Mouse (Mus musculus) macrophage (primary cell): Measurements from ENCODE around the gene Mettl22. TPM values are rescaled to one million over a fixed set of nuclear protein-coding genes. Genes with fewer than 3 reads are reported as not detected.

Source experiments
- H3K27ac ChIP-seq: fragments of 350-480 bp; formaldehyde crosslinking; 2 replicates; pipeline ENCODE4 v1.9.0; 2021
- H3K36me3 ChIP-seq: fragments of 350-480 bp; formaldehyde crosslinking; 2 replicates; pipeline ENCODE4 v1.9.0; 2021; ENCODE audit errors: inconsistent target
- H3K4me3 ChIP-seq: fragments of 350-480 bp; formaldehyde crosslinking; 2 replicates; pipeline ENCODE4 v1.9.0; 2021; ENCODE audit errors: inconsistent target
- H3K79me2 ChIP-seq: fragments of 350-480 bp; formaldehyde crosslinking; 2 replicates; pipeline ENCODE4 v1.9.0; 2021; ENCODE audit errors: inconsistent target
- WGBS: methylation state at CpG from one replicate; pipeline ENCODE4 v1.1.7; 2026; ENCODE audit warnings: inconsistent platforms; ENCODE audit not compliant: missing documents; 5-methylcytosine and 5-hydroxymethylcytosine counted together
- polyA plus RNA-seq: library from polyadenylated mRNA; stranded (reverse); fragments of 250-400 nt; gene quantifications from 3 replicates; pipeline ENCODE4 v1.2.4, GENCODE M21; 2018; ENCODE audit warnings: inconsistent platforms

The Mettl22 gene
- polyA plus RNA-seq, 1 experiment from 2014 or later, result 6.3 TPM

GRCm38 (mm10) chr16:8470132-8470531 is 456 bp upstream of the Mettl22 start:
- peak overlapping the region; percentile 69; the same call in 1 of the 2 replicates for H3K4me3 ChIP-seq
- 80% methylated on average over 2 of the region's 2 CpGs for WGBS
- H3K36me3 ChIP-seq, result no peaks in the 10 kb centered on the region
- H3K27ac ChIP-seq, result no peak overlapping the region
- no peaks in the 10 kb centered on the region for H3K79me2 ChIP-seq

DNA sequence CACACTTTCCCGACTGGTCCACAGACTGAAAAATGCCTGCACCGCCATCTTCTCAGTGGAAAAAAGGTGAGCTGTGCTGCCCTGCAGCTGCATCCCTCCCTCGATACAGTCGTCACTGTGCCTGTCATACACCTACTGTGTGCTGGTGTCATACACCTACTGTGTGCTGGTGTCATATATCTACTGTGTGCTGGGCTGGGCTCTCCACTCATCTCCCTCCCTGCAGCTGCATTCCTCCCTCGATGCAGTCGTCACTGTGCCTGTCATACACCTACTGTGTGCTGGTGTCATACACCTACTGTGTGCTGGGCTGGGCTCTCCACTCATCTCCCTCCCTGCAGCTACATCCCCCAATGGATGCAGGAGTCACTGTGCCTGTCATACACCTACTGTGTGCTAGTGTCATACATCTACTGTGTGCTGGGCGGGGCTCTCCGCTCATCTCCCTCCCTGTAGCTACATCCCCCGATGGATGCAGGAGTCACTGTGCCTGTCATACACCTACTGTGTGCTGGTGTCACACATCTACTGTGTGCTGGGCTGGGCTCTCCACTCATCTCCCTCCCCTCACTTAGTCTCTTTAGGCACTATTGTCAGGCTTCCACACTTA is 16.9 kb downstream of the Mettl22 start:
- WGBS, result 92% methylated on average over 9 of the region's 9 CpGs
- H3K79me2 ChIP-seq, result no peaks in the 10 kb centered on the region
- H3K36me3 ChIP-seq, result no peaks in the 10 kb centered on the region; the same call in 1 of the 2 replicates
- H3K4me3 ChIP-seq, result no peak overlapping the region
- H3K27ac ChIP-seq, result no peak overlapping the region

DNA sequence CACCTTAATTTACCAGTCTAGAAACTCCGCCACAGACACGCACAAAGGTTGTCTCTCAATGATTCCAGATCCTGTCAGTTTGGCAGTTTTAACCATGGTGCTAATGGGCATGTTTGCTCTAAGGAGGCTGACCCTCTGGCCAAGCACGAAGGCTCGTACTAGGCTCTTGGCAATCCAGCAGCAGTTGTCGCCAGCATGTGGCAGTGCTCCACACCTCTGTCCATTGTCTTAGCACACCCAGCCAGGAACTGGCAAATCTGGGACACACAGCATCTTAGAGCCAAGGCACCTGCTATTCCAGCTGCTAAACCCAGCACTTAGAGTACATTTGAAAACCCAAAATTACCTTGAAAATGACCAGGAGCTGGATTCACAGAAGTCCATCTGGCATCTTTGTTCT is 18.8 kb downstream of the Mettl22 start:
- Histone ChIP-seq H3K27ac (no peak overlapping the region), H3K79me2 (no peaks in the 10 kb centered on the region), H3K4me3 (no peak overlapping the region), H3K36me3 (no peaks in the 10 kb centered on the region; the same call in 1 of the 2 replicates)
- 91% methylated on average over 5 of the region's 5 CpGs for WGBS

DNA sequence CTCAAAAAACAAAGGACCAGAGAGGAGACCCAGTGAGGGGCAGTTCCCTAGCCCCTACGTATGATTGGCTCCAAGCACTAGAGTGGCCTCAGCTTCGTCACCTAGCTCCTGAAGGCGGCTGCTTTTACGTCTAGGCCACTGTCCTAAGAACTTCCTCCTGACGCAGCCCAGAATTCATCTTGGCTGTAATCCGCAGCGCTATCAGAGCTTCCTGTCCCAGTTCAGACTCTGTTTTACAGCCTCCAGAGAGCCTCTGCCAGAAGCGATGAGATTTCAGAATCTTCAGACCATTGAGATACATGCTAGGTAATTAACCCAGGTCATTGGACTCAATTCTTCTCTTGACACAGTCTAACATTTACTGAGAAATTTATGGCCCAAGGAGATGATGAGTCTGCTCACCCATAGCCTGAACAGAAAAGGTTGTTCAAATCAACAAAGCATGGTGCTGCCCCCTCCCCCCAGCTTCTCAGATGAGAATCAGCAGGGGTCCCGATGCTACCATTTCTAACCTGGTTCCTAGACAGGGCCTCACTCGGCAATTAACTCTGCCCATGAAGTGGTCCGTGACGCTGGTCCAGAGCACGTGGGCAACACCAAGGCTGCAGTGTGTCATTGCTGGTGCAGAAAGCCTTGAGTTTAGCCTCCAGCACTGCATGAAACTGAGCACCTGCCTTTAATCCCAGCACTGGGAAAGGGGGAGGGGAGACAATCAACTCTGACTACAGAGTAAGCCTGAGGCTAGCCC is 21.3 kb downstream of the Mettl22 start:
- H3K79me2 ChIP-seq, result no peaks in the 10 kb centered on the region
- 42% methylated on average over 11 of the region's 13 CpGs for WGBS
- no peak overlapping the region for H3K4me3 ChIP-seq
- no peaks in the 10 kb centered on the region for H3K36me3 ChIP-seq
- no peak overlapping the region for H3K27ac ChIP-seq

GRCm38 (mm10) chr16:8494268-8494667 is 23.7 kb downstream of the Mettl22 start:
- Histone ChIP-seq H3K79me2 (no peaks in the 10 kb centered on the region), H3K4me3 (no peak overlapping the region), H3K36me3 (no peaks in the 10 kb centered on the region), H3K27ac (no peak overlapping the region)
- WGBS, result 27% methylated on average over 4 of the region's 4 CpGs

- 72% methylated on average over 2 of the region's 2 CpGs for WGBS
- no peak overlapping the region for H3K4me3 ChIP-seq
- no peaks in the 10 kb centered on the region for H3K36me3 ChIP-seq
- H3K79me2 ChIP-seq, result no peaks in the 10 kb centered on the region
- H3K27ac ChIP-seq, result no peak overlapping the region
Measured at GRCm38 (mm10) chr16:8496967-8497366, 26.4 kb downstream of the Mettl22 start.

GRCm38 (mm10) chr16:8504271-8504670 is 33.7 kb downstream of the Mettl22 start:
- Histone ChIP-seq H3K4me3 (no peak overlapping the region), H3K79me2 (no peaks in the 10 kb centered on the region), H3K36me3 (no peaks in the 10 kb centered on the region), H3K27ac (no peak overlapping the region)
- 79% methylated on average over 2 of the region's 2 CpGs for WGBS

DNA sequence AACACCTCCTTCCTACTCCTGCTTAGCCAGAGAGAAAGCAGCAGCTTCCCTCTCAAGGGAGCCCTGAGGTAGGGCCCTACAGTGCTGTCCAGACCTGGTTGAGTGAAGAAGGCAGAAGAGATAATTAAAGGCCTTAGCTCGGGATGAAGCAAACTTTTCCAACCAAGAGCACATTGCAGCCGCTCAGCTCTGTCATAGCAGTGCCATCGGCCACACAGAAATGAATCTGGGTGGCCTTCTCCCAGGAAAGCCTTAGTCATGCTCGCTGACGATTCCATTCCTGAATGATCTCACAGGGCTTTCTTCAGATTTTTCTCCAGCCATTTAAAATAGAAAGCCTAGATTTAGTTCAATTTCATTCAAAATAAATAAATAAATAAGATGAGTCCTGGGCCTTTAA is 39.3 kb downstream of the Mettl22 start:
- no peak overlapping the region for H3K27ac ChIP-seq
- no peak overlapping the region for H3K4me3 ChIP-seq
- H3K79me2 ChIP-seq, result no peaks in the 10 kb centered on the region
- no peaks in the 10 kb centered on the region for H3K36me3 ChIP-seq
- WGBS, result 85% methylated on average over 5 of the region's 5 CpGs

- WGBS, result 8% methylated on average over 5 of the region's 5 CpGs
- H3K36me3 ChIP-seq, result no peaks in the 10 kb centered on the region
- H3K4me3 ChIP-seq, result no peak overlapping the region
- H3K27ac ChIP-seq, result no peak overlapping the region
- H3K79me2 ChIP-seq, result no peaks in the 10 kb centered on the region
Measured at GRCm38 (mm10) chr16:8512830-8513229, 42.2 kb downstream of the Mettl22 start.

DNA sequence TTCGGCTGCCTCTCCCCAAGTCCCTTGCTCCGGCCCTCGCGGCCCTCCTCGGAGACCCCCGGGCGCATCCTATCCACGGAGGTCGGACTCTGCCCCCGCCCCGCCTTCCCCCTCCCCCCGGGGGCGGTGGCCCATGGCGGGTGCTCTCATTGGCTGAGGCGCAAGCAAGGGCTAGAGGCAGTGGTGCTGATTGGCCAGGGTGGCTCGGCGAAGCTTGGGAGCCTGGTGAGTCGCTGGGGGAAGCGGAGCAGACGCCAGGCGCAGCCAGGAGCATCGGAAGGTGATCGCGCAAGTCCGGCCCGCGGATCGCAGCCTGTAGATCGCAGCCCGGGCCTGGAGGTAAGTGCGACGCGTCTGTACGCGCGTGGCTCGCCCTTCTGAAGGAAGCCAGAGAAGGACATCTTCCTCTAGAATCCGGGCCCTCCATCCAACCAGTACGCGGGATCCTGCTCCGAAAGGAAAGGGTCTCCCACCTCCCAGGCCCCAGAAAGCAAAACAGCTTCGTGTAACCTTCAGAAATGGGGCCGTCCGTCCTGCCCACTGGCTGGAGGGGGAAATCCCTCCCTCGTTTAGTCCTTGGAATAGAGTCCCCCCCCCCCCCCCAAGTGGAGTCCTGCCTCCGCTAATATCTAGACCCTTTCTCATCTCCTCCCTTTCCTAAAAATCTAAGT is 42.8 kb downstream of the Mettl22 start, which contains the start of gene Abat:
Abat (plus strand) TSS at position 194 of the 671 bp plus-strand sequence.
- no peaks in the 10 kb centered on the region for H3K79me2 ChIP-seq
- 4% methylated on average over 43 of the region's 46 CpGs for WGBS
- no peak within 1 kb of the TSS for H3K27ac ChIP-seq
- H3K4me3 ChIP-seq, result no peak within 1 kb of the TSS
- H3K36me3 ChIP-seq, result no peaks in the 10 kb centered on the region

DNA sequence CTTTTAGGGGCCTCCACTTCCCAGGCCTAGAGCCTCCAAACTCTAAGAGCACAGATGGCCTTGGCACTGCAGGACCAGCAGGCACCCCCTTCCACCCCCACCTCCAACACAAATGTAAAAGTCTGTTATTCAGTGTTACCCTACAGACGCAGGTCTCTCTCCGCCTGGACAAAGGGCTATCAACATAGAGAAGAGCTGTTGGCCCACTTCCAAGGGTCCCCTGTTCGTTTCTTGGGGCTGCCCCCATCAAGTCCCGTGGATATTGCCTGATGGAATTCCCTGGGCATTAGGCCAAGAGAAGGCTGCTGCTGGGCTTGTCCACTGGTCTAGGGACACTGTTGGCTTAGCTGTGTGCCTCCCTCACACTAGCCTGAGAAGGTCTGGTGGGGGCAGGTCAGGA is 43.6 kb downstream of the Mettl22 start:
- WGBS, result 74% methylated on average over 4 of the region's 4 CpGs
- H3K36me3 ChIP-seq, result no peaks in the 10 kb centered on the region
- no peak overlapping the region for H3K27ac ChIP-seq
- no peak overlapping the region for H3K4me3 ChIP-seq
- no peaks in the 10 kb centered on the region for H3K79me2 ChIP-seq

- Histone ChIP-seq H3K79me2 (no peaks in the 10 kb centered on the region), H3K27ac (no peak overlapping the region), H3K36me3 (no peaks in the 10 kb centered on the region), H3K4me3 (no peak overlapping the region)
- WGBS, result 86% methylated on average over 5 of the region's 5 CpGs
Measured at GRCm38 (mm10) chr16:8520525-8520924, 49.9 kb downstream of the Mettl22 start.

DNA sequence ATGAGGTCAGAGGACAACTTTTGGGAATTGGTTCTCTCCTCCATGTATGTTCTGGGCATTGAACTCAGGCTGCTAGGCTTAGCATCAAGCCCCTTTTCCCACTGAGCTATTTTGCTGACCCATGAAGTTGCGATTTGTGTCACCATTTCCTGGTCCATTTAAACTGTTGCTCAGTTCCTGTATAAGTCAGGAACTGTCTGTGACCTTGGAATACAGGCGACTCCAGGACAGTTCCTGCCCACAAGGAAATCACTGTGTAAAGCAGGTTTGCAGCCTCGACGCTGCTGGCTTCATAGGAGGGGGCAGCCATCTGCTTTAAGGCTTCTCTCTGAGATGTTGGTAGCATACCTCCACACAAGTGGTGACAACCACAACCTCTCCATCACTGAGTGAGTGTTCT is 50.7 kb downstream of the Mettl22 start:
- 39% methylated on average over 4 of the region's 4 CpGs for WGBS
- Histone ChIP-seq H3K27ac (no peak overlapping the region), H3K36me3 (no peaks in the 10 kb centered on the region), H3K79me2 (no peaks in the 10 kb centered on the region), H3K4me3 (no peak overlapping the region)

DNA sequence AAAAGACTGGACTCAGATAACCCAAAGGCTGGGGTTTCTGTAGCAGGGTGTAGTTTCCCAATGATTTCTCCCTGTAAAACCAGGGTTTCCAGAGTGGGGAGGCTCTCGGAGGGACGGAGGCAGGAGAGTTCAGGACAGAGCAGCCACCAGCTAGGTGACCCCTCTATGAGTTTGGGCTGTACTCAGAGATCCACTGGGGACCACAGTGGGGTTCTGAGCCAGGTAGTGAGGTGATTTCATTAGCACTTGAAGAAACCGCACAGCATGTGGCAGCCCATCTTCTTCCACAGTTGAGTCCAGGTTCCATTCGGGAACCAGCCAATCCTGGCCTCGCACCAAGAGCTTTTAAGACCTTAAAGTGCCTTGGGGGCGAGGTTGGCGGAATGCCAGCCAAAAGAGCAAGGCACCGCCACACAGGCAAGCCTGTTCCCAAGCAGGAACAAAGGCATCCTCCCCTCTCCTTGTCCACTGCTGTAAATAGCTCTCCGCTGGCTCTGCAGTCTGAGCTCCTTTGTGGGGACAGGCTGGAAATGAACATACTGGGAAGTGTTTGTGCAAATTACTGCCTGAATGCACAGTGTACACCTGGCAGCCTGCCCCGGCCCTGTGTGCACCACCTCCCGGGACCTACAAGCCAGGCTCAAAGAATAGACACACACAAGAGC is 53.0 kb downstream of the Mettl22 start:
- Histone ChIP-seq H3K36me3 (no peaks in the 10 kb centered on the region), H3K4me3 (no peak overlapping the region), H3K27ac (no peak overlapping the region), H3K79me2 (no peaks in the 10 kb centered on the region)
- WGBS, result 59% methylated on average over 11 of the region's 11 CpGs
